17 mouse cellular contexts compared by ENCODE assay signal in genomic region chr8:45762982-45763689, GRCm38 (mm10).
A peak's percentile ranks its signal among the peaks of the same experiment; 100 is the strongest.
DNase-seq lines count a peak whose midpoint lies in the region; ATAC-seq and TF ChIP-seq lines count a peak whose summit lies in the region.
"Had no signal": no experiment of that assay in that cellular context is flagged by ENCODE, and none has a peak within 500 bp of the region (broad histone marks: within the 10 kb centered on the region; RNA-seq: fewer than 3 reads in every experiment).

No protein-coding gene starts in this region.

- no peak for TF ChIP-seq CTCF in stomach, postnatal 0 days (IDR thresholded peaks at IDR 0.05; ENCODE audit: low read depth)

- H3K36me3 ChIP-seq in forebrain, embryonic 15.5 days, result peaks cover 22% of the 10 kb centered on the region; the same call in 1 of the 2 replicates
- no peaks in the 10 kb centered on the region for H3K36me3 ChIP-seq in forebrain, embryonic 11.5 days (ENCODE audit: control insufficient read depth, insufficient read depth, low read length)
- peaks cover 4% of the 10 kb centered on the region; the same call in 1 of the 2 replicates for H3K36me3 ChIP-seq in hindbrain, embryonic 16.5 days (ENCODE audit: control insufficient read depth, insufficient read depth, low read length)
- H3K36me3 ChIP-seq in hindbrain, embryonic 11.5 days (ENCODE audit: control insufficient read depth, insufficient read depth, low read length), result no peaks in the 10 kb centered on the region
- H3K36me3 ChIP-seq in stomach, embryonic 15.5 days, result 0 out of 2 replicates have a peak, but pooled peaks cover 2% of the 10 kb centered on the region
- no peaks in the 10 kb centered on the region for H3K36me3 ChIP-seq in stomach, postnatal 0 days (ENCODE audit: control insufficient read depth, insufficient read depth, low read length)
- H3K36me3 ChIP-seq: liver, embryonic 15.5 days had no signal

- WGBS in forebrain, embryonic 15.5 days, result 75% methylated on average over 15 of the region's 15 CpGs
- 84% methylated on average over 15 of the region's 15 CpGs for WGBS in forebrain, embryonic 11.5 days
- WGBS in hindbrain, embryonic 16.5 days, result 55% methylated on average over 15 of the region's 15 CpGs
- 78% methylated on average over 15 of the region's 15 CpGs for WGBS in hindbrain, embryonic 11.5 days
- 77% methylated on average over 15 of the region's 15 CpGs for WGBS in stomach, embryonic 15.5 days
- 76% methylated on average over 15 of the region's 15 CpGs for WGBS in stomach, postnatal 0 days

- H3K4me1 ChIP-seq in forebrain, embryonic 15.5 days, result peaks cover 17% of the 10 kb centered on the region
- H3K4me1 ChIP-seq in forebrain, embryonic 11.5 days (replicated peaks; ENCODE audit: control insufficient read depth, insufficient read depth, low read length), result no peaks in the 10 kb centered on the region
- peaks cover 14% of the 10 kb centered on the region for H3K4me1 ChIP-seq in hindbrain, embryonic 16.5 days (ENCODE audit: control insufficient read depth, insufficient read depth, low read depth, low read length)
- no peaks in the 10 kb centered on the region for H3K4me1 ChIP-seq in hindbrain, embryonic 11.5 days (replicated peaks; ENCODE audit: control insufficient read depth, insufficient read depth, low read length)
- H3K4me1 ChIP-seq in stomach, embryonic 15.5 days, result peaks cover 8% of the 10 kb centered on the region; the same call in 1 of the 2 replicates
- H3K4me1 ChIP-seq in stomach, postnatal 0 days (replicated peaks; ENCODE audit: control insufficient read depth, insufficient read depth), result no peaks in the 10 kb centered on the region
- H3K4me1 ChIP-seq: liver, embryonic 15.5 days had no signal

- TF ChIP-seq EP300 in stomach, postnatal 0 days (optimal IDR thresholded peaks at IDR 0.05), result no peak

- ATAC-seq in forebrain, embryonic 15.5 days (replicated peaks), result peak; percentile 61
- no peak for ATAC-seq in forebrain, embryonic 11.5 days (replicated peaks; ENCODE audit: low FRiP score)
- ATAC-seq in hindbrain, embryonic 16.5 days, result peak; percentile 61
- no peak for ATAC-seq in hindbrain, embryonic 11.5 days (ENCODE audit: low FRiP score)
- no peak for ATAC-seq in stomach, embryonic 15.5 days (ENCODE audit: insufficient read depth, low FRiP score, low read depth)
- no peak for ATAC-seq in stomach, postnatal 0 days (ENCODE audit: low FRiP score, low TSS enrichment)
- ATAC-seq: activated CD4-positive, CD25-positive, alpha-beta regulatory T cell, adult 4 months had no signal

- no peaks in the 10 kb centered on the region for H3K9me3 ChIP-seq in forebrain, embryonic 15.5 days
- no peaks in the 10 kb centered on the region for H3K9me3 ChIP-seq in forebrain, embryonic 11.5 days (ENCODE audit: control insufficient read depth, low read length)
- H3K9me3 ChIP-seq in hindbrain, embryonic 16.5 days (ENCODE audit: control insufficient read depth, low read length), result no peaks in the 10 kb centered on the region
- H3K9me3 ChIP-seq in hindbrain, embryonic 11.5 days (ENCODE audit: control insufficient read depth, low read length), result no peaks in the 10 kb centered on the region
- H3K9me3 ChIP-seq in stomach, embryonic 15.5 days, result no peaks in the 10 kb centered on the region
- no peaks in the 10 kb centered on the region for H3K9me3 ChIP-seq in stomach, postnatal 0 days (ENCODE audit: control insufficient read depth, low read length)
- H3K9me3 ChIP-seq: liver, embryonic 15.5 days had no signal

- H3K4me3 ChIP-seq in forebrain, embryonic 15.5 days, result no peak overlapping the region
- no peak overlapping the region for H3K4me3 ChIP-seq in forebrain, embryonic 11.5 days (ENCODE audit: low read depth, low read length)
- H3K4me3 ChIP-seq in hindbrain, embryonic 16.5 days (ENCODE audit: low read length), result no peak overlapping the region
- H3K4me3 ChIP-seq in hindbrain, embryonic 11.5 days (ENCODE audit: low read depth, low read length), result no peak overlapping the region
- H3K4me3 ChIP-seq in stomach, embryonic 15.5 days (replicated peaks), result no peak overlapping the region
- no peak overlapping the region for H3K4me3 ChIP-seq in stomach, postnatal 0 days (ENCODE audit: low read depth, low read length)
- H3K4me3 ChIP-seq: liver, embryonic 15.5 days had no signal

- peak overlapping the region; percentile 61 for H3K27ac ChIP-seq in forebrain, embryonic 15.5 days (replicated peaks)
- no peak overlapping the region for H3K27ac ChIP-seq in forebrain, embryonic 11.5 days (ENCODE audit: low read depth, low read length)
- H3K27ac ChIP-seq in hindbrain, embryonic 16.5 days (ENCODE audit: low read depth, low read length), result peak overlapping the region; percentile 2; the same call in 1 of the 2 replicates
- no peak overlapping the region for H3K27ac ChIP-seq in hindbrain, embryonic 11.5 days (ENCODE audit: low read depth, low read length)
- peak overlapping the region; percentile 26; the same call in 1 of the 2 replicates for H3K27ac ChIP-seq in stomach, embryonic 15.5 days
- no peak overlapping the region; the same call in 1 of the 2 replicates for H3K27ac ChIP-seq in stomach, postnatal 0 days (replicated peaks)
- H3K27ac ChIP-seq: liver, embryonic 15.5 days had no signal

- H3K9ac ChIP-seq in forebrain, embryonic 15.5 days (replicated peaks), result no peak overlapping the region
- H3K9ac ChIP-seq in forebrain, embryonic 11.5 days (ENCODE audit: low read length), result no peak overlapping the region
- H3K9ac ChIP-seq in hindbrain, embryonic 16.5 days (ENCODE audit: low read depth, low read length), result no peak overlapping the region
- no peak overlapping the region for H3K9ac ChIP-seq in hindbrain, embryonic 11.5 days (ENCODE audit: low read depth, low read length)
- H3K9ac ChIP-seq in stomach, embryonic 15.5 days, result no peak overlapping the region
- no peak overlapping the region for H3K9ac ChIP-seq in stomach, postnatal 0 days (ENCODE audit: low read length)
- H3K9ac ChIP-seq: liver, embryonic 15.5 days had no signal

- H3K27me3 ChIP-seq in forebrain, embryonic 15.5 days, result no peaks in the 10 kb centered on the region
- no peaks in the 10 kb centered on the region for H3K27me3 ChIP-seq in forebrain, embryonic 11.5 days (ENCODE audit: control insufficient read depth, insufficient read depth, low read length)
- H3K27me3 ChIP-seq in hindbrain, embryonic 16.5 days (replicated peaks; ENCODE audit: control insufficient read depth, insufficient read depth, low read length), result no peaks in the 10 kb centered on the region
- H3K27me3 ChIP-seq in hindbrain, embryonic 11.5 days (ENCODE audit: control insufficient read depth, insufficient read depth, low read length), result no peaks in the 10 kb centered on the region
- no peaks in the 10 kb centered on the region for H3K27me3 ChIP-seq in stomach, embryonic 15.5 days (replicated peaks)
- H3K27me3 ChIP-seq in stomach, postnatal 0 days (ENCODE audit: control insufficient read depth, insufficient read depth, low read length), result no peaks in the 10 kb centered on the region
- H3K27me3 ChIP-seq: liver, embryonic 15.5 days had no signal

- no peak for DNase-seq in forebrain, embryonic 11.5 days (ENCODE audit: low spot score)
- DNase-seq in hindbrain, embryonic 11.5 days (ENCODE audit: low spot score), result no peak
- no peak for DNase-seq in stomach, postnatal 0 days (ENCODE audit: low spot score)
- DNase-seq in cerebellum, postnatal 4 days (ENCODE audit: low spot score in 2 of 2), result no peak
- no peak for DNase-seq in cerebellum, postnatal 36 days
- DNase-seq: cerebellum, adult 9-10 months; embryo, embryonic 11 days; kidney, adult 8-10 months; layer of hippocampus, postnatal 36 days; lung, postnatal 14 days; retina, postnatal 1 day; thymus, postnatal 36 days had no signal

- no peak overlapping the region for H3K4me2 ChIP-seq in forebrain, embryonic 15.5 days (replicated peaks)
- no peak overlapping the region for H3K4me2 ChIP-seq in forebrain, embryonic 11.5 days (ENCODE audit: low read depth, low read length, severe bottlenecking)
- H3K4me2 ChIP-seq in hindbrain, embryonic 16.5 days (ENCODE audit: low read length), result no peak overlapping the region; the same call in 1 of the 2 replicates
- H3K4me2 ChIP-seq in hindbrain, embryonic 11.5 days (replicated peaks; ENCODE audit: low read depth, low read length), result no peak overlapping the region
- peak overlapping the region; percentile 29; the same call in 1 of the 2 replicates for H3K4me2 ChIP-seq in stomach, embryonic 15.5 days
- no peak overlapping the region for H3K4me2 ChIP-seq in stomach, postnatal 0 days (replicated peaks; ENCODE audit: low read depth)
- H3K4me2 ChIP-seq: liver, embryonic 15.5 days had no signal

Comparison
In these comparisons a context has a peak if more than half of its experiments do, and no peak if none do; other contexts are left out.
1. ATAC-seq: peak in forebrain, embryonic 15.5 days (single experiment) and hindbrain, embryonic 16.5 days (single experiment); none in forebrain, embryonic 11.5 days (single experiment), hindbrain, embryonic 11.5 days (single experiment), stomach, embryonic 15.5 days (single experiment) and stomach, postnatal 0 days (single experiment).
2. H3K27ac ChIP-seq: peak in forebrain, embryonic 15.5 days (single experiment), hindbrain, embryonic 16.5 days (single experiment) and stomach, embryonic 15.5 days (single experiment); none in forebrain, embryonic 11.5 days (single experiment), hindbrain, embryonic 11.5 days (single experiment) and stomach, postnatal 0 days (single experiment).